Mouse (Mus musculus) cerebellum, postnatal 36 days (tissue): Measurements from ENCODE around the gene Myo5c.
"Not testable (repeated sequence)": the region's sequence is repeated elsewhere in the genome, so short reads cannot be mapped to it uniquely, and the experiment has no call there.

ENCODE experiments used
- DNase-seq, 2 experiments: peaks; one replicate each; pipeline ENCODE4 v3.0.0; 2021 to 2022; ENCODE audit warnings: mixed read lengths in 2 of 2

The Myo5c gene

DNA sequence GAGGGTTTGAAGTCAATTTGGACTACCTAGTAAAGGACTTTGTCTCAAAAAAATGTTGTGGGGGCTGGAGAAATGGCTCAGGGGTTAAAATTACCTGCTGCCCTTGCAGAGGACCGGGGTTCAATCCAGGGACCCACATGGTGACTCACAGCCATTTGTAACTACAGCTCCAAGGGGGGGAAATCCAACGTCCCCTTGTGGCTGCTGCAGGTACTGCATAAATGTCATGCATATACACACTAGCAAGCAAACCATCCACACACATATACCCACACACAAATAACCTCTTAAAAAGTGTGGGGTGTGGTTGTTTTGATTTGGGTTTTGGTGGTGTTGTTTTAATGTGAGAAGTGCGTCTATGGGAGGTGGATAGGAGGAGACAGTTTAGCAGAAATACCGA lies 12.7 kb downstream of the Myo5c start:
- DNase-seq = no peak

DNA sequence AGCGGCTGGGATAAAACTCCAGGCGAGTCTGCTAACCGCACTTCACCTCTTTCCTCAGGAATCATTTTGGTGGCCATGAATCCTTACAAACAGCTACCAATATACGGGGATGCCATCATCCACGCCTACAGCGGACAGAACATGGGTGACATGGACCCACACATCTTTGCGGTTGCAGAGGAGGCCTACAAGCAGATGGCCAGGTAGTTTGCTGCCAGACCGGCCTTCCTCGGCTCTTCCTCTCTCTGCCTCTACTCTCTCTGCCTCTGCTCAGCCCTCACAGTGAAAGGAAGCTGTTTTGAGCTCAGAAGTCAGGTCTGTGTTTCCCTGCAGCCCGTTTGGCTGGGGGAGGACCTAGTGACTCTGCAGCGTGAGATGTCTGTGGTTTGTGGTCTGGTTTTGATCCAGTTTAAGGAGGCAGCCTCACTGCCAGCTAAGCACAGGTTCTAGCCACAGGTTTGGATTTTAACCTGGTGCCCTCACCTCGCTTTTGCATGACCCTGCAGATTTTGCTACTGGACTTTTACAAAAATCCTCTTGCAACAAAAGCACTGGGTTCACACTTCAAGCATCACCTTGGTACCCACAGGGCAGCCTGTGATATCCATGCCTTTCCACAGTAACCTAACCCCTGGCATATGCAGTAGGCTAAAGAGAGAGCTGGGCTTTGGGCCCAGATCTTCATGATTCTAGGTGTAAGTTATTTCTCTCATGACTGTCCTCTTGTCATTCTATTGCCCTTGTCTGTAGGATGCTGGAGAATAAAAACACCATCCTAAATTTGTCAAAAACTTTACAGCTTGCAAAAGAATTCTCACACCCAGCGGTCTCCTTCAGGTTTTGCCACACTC lies 14.5 kb downstream of the Myo5c start:
- no peak for DNase-seq

DNA sequence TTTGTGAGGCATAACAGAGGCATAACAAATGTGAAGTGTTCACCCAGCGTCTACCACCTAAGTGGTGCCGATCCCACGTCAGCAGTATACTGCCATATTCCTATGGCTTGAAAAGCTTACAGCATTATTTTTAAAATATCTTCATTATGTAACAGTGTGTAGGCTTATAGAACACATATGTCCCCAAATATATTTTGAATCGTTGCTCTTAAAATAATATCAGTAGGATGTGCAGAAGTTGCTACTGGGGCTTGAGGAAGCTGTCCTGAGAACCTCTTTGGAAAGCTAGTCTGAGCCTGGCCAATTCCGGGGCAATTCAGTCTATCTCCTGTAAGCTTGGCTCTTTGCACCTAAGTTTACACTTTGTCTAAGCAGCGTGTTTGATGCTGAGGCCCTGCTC lies 16.1 kb downstream of the Myo5c start:
- DNase-seq = no peak

DNA sequence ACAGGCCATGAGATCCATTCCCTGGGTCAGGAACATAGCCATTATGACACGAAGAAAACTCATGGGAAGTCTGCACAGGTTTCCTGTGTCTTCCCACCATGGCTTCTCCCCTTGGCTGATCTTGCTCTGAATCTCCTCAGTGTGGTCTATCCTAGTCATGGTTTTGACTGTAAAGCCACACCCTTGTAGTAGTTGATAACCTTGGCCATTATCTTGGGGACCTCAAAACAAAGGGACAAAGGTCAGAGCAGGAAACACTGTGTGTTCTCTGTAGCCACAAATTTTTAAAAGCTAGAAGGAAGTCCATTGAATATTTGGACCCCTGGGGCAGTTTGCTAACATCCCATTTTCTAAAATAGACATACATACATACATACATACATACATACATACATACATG lies 16.5 kb downstream of the Myo5c start:
- no peak for DNase-seq

DNA sequence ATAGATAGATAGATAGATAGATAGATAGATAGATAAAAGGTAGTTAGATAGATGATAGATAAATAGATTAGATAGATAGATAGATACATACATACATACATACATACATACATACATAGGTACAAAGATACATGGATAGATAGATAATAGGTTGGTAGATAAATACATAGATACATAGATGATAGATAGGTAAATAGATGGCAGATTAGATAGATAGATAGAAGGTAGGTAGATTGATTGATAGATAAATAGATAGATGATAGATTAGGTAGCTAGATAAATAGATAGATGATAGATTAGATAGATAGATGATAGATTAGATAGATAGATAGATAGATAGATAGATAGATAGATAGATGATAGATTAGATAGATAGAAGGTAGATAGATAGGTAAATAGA lies 17.1 kb downstream of the Myo5c start:
- no peak for DNase-seq

DNA sequence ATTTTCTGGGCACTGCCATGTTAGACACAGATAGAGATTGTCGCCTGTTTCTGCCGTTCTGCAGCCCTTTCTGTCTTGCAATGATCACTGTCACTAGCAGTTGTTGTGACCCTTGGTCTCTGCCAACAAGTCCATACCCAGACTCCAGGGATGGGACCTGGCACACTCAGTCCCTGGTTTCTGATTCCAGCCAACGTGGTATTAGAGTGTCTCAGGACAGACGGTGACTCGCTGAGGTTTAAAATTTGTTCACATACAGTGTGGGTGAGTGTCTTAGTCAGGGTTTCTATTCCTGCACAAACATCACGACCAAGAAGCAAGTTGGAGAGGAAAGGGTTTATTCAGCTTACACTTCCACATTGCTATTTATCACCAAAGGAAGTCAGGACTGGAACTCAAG lies 21.3 kb downstream of the Myo5c start:
- not testable (repeated sequence) for DNase-seq

DNA sequence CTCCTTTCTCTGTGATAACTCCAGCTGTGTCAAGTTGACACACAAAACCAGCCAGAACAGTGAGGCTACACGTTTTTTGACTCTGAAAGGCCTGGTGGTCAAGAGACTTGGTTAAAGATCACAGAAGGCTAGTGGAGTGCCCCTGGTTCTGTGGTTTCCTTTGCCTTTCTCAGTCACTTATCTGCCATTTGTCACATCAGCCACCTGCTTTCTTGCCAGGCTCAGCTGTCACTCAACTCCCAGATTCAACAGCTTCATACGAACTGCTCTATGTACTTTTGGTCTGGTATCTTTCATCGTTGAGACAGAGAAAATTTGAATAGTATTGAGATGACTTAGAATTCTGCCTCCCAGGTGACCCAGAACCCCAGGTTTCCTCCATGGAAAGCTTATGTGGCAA lies 21.9 kb downstream of the Myo5c start:
- DNase-seq = no peak

DNA sequence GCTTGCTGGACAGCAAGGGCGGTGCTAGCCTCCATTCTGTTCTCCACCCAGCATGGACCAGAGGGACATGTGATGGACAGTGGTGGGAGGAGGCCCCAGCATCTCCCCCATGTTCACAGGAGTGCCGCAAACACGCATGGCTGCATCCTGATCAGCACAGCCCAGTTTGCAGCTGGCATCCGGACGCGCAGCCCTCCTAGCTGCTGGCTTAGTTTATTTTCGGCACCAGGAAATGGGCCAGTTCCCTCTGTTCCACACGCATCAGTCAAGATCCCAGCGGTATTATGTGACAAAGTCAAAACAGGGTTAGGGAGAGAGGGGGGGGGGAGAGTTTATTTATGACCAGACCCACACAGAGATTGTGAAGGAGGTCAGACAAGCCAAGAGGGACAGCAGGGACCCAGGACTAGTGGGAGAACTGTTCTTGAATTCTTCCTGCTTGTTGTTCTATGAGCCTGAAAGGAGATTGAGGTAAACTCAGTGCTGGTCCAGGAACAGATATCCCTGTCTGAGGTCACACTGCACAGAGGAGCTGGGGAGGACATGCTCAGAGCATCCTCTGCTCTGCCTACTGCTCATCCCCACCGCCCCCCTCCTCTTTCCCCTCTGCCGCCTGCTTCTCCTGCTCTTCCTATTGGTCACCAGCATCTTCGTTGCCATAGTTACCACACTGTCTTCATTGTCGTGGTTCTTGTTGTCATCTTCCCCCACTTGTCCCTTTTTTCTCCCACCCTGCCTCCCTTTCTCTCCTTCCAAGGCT lies 22.6 kb downstream of the Myo5c start:
- no peak for DNase-seq

DNA sequence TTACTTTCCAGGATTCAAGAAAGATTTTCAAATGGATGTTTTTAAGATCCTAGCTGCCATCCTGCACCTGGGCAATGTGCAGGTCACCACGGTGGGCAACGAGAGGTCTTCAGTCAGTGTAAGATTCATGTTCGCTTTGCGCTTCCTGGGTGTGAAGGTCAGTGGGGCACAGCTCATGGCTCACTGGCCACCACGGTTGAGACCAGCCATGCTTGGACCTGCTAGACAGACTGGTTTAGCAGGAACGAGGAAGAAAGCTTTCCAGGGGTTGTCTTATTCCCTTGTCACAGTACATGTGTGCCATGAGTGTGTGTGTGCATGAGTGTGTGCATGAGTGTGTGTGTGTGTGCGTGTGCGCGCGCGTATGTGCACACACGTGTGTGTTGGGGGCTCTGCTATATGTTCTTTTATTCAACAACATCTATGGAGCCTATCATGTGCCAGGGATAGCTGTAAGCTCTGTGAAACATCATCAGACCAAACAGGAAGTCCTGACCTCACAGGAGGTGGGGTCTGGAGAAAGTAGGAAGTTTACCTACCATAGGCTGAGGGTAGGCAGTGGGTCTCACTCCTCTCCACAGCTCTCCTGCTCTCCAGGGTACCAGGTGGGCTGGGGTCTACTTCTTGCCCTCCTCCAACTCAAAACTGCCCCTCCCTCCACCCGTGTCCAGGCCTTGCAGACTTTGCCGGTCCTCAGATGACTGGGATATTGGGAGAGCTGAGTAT lies 24.2 kb downstream of the Myo5c start:
- DNase-seq = no peak

DNA sequence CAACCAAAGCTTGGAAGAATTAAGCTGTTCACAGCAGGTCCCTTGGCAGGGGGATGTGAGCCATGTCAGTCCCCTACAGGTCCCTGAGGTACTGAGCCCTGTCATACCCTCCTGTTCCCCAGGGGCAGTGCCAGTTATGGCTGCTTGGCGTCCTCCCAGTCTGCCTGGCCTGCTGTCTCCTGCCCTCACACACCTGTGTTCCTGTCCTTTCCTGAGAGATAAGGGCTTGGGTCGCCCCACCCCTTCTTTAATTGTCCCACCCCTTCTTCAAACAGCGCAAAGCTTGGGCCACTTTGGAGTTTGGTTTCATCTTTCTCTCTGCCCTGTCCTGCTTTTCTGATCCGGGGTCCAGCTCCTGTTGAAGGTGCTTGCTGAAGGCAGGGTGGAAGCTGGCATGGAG lies 27.0 kb downstream of the Myo5c start:
- no peak for DNase-seq

DNA sequence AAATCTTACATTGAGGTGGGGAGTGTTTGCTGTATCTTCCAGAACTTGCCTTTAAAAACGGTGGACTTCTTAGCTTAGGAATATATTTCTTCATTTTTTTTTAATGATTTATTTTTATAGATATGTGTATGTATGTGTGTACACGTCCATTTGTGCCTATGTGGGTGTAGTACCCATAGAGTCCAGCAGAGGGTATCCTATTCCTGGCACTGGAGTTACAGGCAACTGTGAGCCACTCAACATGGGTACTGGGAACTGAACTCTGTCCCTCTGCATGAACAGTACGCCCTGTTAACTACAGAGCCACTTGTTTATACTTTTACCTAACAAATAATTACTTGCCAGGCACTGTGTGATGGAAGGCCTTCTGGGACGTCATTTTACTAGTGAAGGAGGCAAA lies 27.8 kb downstream of the Myo5c start:
- DNase-seq = no peak

DNA sequence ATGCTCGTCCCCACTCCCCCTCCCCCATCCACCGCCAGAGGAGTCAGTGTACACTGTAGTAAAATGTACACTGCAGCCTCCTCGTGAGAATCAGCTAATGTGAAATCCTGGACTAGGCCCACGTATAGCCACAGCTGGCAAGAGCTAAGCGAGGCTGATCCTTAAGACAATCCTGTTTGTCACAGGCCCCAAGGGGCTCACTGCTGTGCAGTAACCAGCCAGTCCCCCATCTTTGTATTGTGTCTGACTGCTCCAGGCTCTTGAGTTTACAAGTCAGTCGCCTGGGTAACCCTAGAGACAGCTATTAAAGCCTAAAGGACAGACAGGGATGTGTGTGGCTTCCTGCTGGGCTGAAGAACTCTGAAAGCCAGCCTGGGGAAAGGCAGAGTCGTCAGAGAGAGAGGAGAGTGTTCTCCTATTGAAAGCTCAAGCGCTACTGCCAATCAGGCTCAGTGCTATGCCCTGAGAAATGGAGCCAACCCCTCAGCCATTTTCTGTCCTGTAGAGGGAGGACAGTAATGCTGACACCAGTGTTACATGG lies 29.6 kb downstream of the Myo5c start:
- DNase-seq = no peak

DNA sequence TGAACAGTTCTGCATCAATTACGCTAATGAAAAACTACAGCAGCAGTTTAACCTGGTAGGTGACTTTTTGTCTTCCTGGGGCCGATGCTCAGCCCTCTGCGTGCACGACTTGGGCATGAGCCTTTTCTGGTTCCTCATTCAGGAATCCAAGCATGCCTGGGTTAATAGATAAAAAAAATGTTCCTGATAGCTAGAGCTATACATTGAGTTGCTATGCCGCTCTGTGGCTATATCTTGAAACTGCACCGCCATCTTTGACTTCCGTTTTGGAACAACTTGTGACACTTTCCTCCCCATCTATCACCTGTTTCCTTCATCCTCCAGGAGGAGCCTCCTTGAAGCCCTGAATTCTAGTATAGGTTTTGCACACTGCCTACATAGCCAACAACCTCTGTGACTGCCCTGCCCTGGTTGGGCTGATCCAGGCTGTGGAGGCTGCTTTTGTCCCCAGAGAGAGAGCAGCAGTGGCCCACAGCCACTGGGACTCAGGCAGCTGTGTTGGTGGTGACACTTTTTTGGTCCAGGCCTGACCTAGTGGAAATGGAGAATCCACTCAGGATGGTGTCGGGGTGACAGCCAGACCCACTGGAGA lies 30.5 kb downstream of the Myo5c start:
- no peak for DNase-seq

DNA sequence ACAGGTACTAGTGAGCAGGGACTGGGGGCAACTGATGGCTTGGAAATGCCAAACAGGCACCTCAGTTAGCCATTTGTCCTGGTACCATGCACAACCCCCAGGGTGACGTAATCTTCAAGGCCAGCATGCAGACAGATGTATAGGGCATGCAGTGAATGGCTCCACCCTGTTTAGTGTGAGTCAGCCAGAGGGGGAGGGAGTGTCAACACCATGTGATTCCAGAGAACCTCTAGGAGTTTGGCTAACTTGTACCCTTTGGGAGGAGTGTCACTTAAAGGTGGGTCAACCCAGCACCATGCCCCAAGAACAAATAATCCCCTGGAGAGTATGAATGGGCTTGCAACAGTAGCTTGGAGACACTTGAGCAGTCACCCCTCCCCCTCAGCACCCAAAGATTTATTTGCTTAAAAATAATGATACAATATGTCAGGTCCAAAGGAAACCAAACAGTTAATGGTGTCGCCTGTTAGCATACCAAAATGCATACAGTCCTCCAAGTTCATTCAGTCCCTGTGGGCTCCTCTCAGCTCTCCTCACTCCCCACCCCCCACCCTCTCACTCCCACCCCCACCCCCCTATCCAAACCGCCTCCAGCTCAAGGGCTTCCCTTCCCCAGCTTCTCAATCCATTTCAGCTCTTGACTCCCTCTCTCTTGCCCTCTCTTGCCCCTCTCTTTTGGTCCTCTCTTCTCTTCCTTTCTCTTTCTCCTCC lies 32.3 kb downstream of the Myo5c start:
- DNase-seq = no peak

DNA sequence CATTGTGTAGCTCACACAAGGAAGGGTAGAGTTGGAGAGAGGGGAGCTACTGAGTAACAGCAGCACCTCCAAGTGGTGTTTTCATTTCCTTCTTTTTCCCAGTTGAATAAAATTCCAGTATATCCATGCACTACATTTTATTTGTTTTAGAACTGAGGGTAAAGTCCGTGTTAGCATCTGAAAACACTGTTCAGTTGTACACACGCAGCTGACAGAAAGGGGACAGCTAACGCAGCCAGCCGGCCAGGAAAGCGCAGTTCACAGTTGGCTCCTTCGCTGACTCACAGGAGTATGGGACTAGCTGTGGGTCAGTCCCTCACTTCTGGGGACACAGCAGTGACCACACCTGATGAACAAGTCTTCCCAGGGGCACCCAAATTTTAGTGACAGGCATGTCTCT lies 35.3 kb downstream of the Myo5c start:
- no peak for DNase-seq

DNA sequence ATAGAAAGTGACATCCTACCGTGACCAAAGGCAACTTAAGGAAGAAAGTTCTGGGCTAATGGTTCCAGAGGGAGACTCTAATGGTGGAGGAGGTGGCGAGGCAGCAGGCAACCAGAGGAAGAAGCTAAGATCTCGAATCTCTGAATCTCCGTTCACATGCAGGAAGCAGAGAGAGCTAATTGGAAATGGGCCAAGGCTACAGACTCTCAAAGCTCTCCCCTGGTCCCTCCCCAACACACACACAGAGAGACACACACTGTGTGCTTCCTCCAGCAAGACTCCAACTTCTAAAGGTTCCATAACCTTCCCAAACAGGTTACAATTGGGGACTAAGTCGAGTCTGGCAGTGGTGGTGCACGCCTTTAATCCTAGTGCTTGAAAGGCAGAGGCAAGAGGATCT lies 38.6 kb downstream of the Myo5c start:
- no peak for DNase-seq

DNA sequence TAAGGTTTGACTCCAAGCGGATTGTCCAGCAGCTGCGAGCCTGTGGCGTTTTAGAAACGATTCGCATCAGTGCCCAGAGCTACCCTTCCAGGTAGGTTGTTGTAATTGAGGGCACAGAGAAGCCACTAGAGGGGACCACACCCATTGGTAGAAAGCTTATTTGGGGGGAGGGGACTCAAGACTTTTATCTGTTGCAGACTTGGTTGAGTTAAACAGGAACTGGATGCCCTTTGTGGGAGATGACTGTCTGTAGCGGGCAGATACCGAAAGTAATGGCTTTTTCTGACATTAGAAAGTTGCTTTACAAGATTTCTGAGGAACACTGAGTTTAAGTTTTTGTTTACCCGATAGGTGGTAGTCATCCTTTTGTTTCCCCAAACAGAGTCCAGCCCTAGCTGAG lies 39.7 kb downstream of the Myo5c start:
- no peak for DNase-seq

DNA sequence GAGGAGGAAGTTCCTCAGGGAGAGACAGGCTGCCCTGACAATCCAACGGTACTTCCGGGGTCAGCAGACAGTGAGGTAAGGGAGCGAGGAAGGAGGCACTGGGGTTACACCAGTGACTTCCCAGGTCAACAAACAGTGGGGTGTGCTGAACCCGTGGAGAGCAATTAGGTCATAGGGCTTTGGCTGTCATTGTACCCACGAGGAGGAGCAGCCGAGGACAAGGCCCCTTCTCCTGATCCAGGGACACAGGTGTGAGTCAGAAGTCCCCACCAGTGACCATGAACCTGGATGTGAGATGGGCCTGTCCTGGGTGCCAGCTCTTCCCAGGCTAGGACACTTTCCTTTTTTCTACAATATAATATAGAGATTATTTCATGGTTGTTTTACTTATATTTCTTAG lies 41.8 kb downstream of the Myo5c start:
- no peak for DNase-seq

DNA sequence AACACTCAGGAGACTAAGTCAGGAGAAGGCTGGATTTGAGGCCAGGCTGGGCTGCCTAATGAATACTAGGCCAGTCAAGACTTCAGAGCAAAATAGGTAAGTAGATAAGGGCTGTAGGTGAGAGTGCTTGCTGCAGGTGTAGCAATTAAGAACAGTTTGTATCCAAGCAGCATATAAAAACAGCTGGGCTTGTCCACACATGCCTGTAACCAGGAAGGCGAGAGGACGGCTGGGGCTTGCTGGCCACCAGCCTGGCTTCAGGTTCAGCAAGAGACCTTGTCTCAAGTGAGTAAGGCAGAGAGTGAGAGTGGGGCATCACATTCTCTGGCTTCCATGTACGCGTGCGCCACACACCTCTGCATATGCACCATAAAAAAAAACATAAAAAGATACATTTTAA lies 42.7 kb downstream of the Myo5c start:
- DNase-seq = no peak

DNA sequence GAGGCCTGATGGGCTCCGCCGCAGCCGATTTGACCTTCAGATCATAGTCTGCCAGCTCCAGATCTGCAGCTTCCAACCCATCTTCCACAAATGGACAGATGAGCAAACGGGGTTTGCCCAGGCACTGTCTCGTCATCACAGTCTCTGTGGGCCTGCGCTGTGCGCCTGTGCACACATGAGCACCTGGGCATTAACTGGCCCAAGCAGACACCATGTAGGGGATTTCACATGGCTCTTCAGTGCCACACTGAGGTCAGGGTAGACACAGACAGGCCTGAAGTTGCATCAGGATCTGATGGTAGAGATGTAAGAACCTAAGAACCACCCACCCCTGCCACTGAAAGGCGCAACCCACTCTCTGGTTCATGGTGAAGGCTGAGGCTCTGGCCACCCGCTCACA lies 43.2 kb downstream of the Myo5c start:
- DNase-seq = no peak

DNA sequence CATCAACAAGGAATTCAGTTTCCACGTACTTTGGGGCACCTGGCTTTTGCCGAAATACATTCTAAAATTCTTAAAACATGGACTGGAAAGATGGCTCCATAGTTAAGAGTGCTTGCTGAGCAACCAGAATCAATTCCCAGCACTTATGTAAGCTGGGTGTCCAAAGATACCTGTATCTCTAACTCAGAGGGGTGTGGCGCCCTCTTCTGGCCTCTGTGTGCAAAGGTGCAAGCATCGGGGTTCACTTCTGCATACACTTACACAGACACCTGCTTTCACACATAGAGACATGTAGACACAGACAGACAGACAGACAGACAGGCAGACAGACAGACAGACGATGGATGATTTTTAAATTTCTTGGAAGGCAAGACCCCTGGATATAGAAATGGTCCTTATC lies 49.0 kb downstream of the Myo5c start:
- peak; percentile 66 to 68 for DNase-seq

DNA sequence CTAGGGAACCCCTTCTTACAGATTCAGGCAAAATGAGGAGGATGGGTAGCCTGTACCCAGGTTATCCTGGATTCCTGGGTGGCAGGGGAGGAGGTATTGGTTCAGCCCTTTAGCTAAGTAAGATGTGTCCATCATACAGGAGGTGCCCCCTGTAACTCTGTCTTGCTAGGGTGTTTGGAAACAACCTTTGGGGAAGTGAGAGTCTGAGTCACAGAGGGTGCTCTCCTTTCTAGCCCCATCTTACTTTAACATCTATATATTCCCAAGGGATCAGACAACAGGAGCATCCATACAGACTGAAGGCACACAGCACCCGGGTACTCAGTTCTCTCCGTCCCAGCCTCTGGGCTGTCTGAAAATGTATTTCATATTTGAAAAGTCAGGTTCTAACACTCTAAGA lies 50.4 kb downstream of the Myo5c start:
- no peak for DNase-seq
